Mouse (Mus musculus) stomach, postnatal 0 days (tissue): Measurements from ENCODE around the gene Picalm. TPM values are rescaled to one million over a fixed set of nuclear protein-coding genes. Genes with fewer than 3 reads are reported as not detected.

ENCODE experiments used
- ATAC-seq: fragments of 200-750 bp; cut with Nextera tagmentation; 2 replicates; pipeline ENCODE4 v1.8.0; 2017; ENCODE audit not compliant: low FRiP score, low TSS enrichment
- DNase-seq: peaks from one replicate; pipeline ENCODE4 v3.0.0-alpha.2; 2016; ENCODE audit warnings: low spot score
- H3K27ac ChIP-seq: fragments of 300-500 bp; sonication (generic); replicated peaks from 2 replicates; pipeline ENCODE4 v1.5.1; 2014; ENCODE audit warnings: mild to moderate bottlenecking, control low read depth
- H3K27me3 ChIP-seq: fragments of 300-500 bp; sonication (generic); 2 replicates; pipeline ENCODE4 v1.6.1; 2014; ENCODE audit warnings: low read length; ENCODE audit not compliant: control insufficient read depth, insufficient read depth
- H3K36me3 ChIP-seq: fragments of 300-500 bp; sonication (generic); 2 replicates; pipeline ENCODE4 v1.6.1; 2014; ENCODE audit warnings: low read length, mixed read lengths; ENCODE audit not compliant: control insufficient read depth, insufficient read depth
- H3K4me1 ChIP-seq: fragments of 300-500 bp; sonication (generic); replicated peaks from 2 replicates; pipeline ENCODE4 v1.6.1; 2014; ENCODE audit warnings: antibody characterized with exemption; ENCODE audit not compliant: control insufficient read depth, insufficient read depth
- H3K4me2 ChIP-seq: fragments of 300-500 bp; sonication (generic); replicated peaks from 2 replicates; pipeline ENCODE4 v1.6.1; 2014; ENCODE audit warnings: low read depth, mild to moderate bottlenecking, control low read depth, moderate library complexity
- H3K4me3 ChIP-seq: fragments of 300-500 bp; sonication (generic); 2 replicates; pipeline ENCODE4 v1.5.1; 2014; ENCODE audit warnings: low read depth, low read length, control low read depth
- H3K9ac ChIP-seq: fragments of 300-500 bp; sonication (generic); 2 replicates; pipeline ENCODE4 v1.6.1; 2014; ENCODE audit warnings: mild to moderate bottlenecking, low read length, control low read depth, mixed read lengths
- H3K9me3 ChIP-seq: fragments of 300-500 bp; sonication (generic); 2 replicates; pipeline ENCODE4 v1.6.1; 2016; ENCODE audit warnings: low read length; ENCODE audit not compliant: control insufficient read depth
- CTCF ChIP-seq: IDR thresholded peaks from 2 replicates; pipeline ENCODE4 v1.5.1; 2016; ENCODE audit warnings: antibody characterized with exemption, low read depth, mild to moderate bottlenecking, moderate library complexity
- EP300 ChIP-seq: optimal IDR thresholded peaks from 2 replicates; pipeline ENCODE3; 2016; ENCODE audit warnings: antibody characterized with exemption
- WGBS: fragments of 180-500 bp; shearing (Covaris S2); extraction: QIAGEN DNeasy Blood & Tissue Kit; methylation state at CpG from one replicate; pipeline ENCODE4 v1.1.7; 2014; 5-methylcytosine and 5-hydroxymethylcytosine counted together
- polyA plus RNA-seq: library from polyadenylated mRNA; unstranded; fragments of >200 nt; fragmentation: Nextera tagmentation; extraction: Ambion mirVana; gene quantifications from 2 replicates; pipeline ENCODE4 v1.2.1, GENCODE M21; 2015

Gene Picalm
- polyA plus RNA-seq, 1 experiment from 2014 or later: 25.1 TPM

DNA sequence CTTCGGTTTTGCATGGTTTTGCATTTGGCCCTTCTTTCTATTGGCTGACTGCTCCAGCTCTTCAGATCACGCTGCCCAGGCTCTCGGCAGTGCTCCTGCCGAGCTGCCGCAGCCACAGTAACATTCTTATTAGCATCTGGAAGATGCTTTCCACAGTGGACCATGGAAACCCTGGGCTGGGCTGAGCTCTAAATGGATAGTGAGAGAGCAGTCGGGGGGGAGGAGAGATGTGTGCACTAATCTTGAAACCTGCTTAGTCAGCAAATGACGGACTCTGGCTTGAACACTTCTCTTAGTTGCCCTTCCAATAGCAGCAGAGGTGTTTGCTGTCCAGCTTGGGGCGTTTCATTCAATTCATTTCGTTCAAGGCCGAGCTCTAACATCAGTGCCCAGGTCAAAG is 30.8 kb upstream of the Picalm start:
- Histone ChIP-seq H3K4me2 (0 out of 2 replicates have a peak overlapping the region, but pooled peaks have one; percentile 8), H3K4me3 (no peak overlapping the region), H3K27me3 (no peaks in the 10 kb centered on the region), H3K9me3 (no peaks in the 10 kb centered on the region), H3K4me1 (no peaks in the 10 kb centered on the region), H3K9ac (no peak overlapping the region), H3K36me3 (no peaks in the 10 kb centered on the region), H3K27ac (no peak overlapping the region)
- DNase-seq (no peak), ATAC-seq (no peak)
- TF ChIP-seq CTCF (no peak), EP300 (no peak)
- 58% methylated on average over 10 of the region's 10 CpGs for WGBS

DNA sequence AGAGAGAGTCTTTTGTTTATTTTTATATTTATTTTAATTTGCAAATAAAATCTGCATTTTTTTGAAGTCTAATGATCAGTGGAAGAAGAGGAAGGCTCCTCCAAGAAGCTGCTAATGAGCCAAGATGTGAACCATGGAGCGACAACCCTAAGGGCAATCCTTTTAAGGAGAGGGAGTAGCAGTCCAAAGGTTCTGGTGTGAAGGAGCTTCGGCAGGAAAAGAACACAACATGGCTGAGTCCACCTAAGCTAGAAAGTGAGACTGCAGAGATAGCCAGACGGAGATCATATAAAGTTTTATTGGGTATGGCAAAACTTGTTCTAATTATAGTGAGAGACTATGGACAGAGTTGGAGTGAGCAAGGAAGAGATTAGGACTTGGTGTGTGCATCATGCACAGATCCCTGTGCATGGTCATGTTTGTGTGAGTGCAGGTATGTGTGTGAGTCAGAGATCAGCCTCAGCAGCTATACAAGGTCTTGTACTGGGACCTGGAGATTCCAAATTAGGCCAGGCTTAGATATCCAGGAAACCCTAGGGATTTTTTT is 29.3 kb upstream of the Picalm start:
- TF ChIP-seq EP300 (no peak), CTCF (no peak)
- DNase-seq: no peak

DNA sequence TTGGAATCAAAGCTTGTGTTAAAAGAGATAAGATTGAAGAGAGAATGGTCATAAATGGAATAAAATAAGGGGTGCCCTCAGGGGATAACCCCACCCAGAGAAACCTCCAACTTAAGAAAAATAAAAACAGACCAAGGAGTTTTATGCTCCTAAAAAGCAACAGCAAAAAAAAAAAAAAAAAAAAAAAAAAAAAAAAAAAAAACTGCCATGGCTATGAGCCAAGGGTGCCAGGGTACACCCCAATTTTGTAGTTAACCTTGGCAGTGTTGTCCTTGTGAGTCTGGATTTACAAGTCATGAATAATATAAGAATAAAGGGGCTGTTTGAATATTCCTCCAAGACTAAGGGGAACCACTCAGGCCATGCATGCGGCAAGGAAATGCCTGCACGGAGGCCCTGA is 13.9 kb upstream of the Picalm start:
- WGBS: 93% methylated on average over 2 of the region's 2 CpGs
- TF ChIP-seq CTCF (no peak), EP300 (no peak)
- Histone ChIP-seq H3K4me3 (no peak overlapping the region), H3K9ac (no peak overlapping the region), H3K4me2 (no peak overlapping the region), H3K27me3 (no peaks in the 10 kb centered on the region), H3K27ac (no peak overlapping the region), H3K4me1 (no peaks in the 10 kb centered on the region), H3K9me3 (no peaks in the 10 kb centered on the region), H3K36me3 (no peaks in the 10 kb centered on the region)
- ATAC-seq (no peak), DNase-seq (no peak)

More for the DNA sequence above, 29.3 kb upstream of the Picalm start:
- 81% methylated on average over 3 of the region's 3 CpGs for WGBS
- H3K27ac ChIP-seq: no peak overlapping the region
- H3K9me3 ChIP-seq: no peaks in the 10 kb centered on the region
- no peak for ATAC-seq
- H3K4me2 ChIP-seq: no peak overlapping the region
- no peak overlapping the region for H3K9ac ChIP-seq
- H3K4me3 ChIP-seq: no peak overlapping the region
- no peaks in the 10 kb centered on the region for H3K27me3 ChIP-seq
- no peaks in the 10 kb centered on the region for H3K36me3 ChIP-seq
- H3K4me1 ChIP-seq: no peaks in the 10 kb centered on the region

DNA sequence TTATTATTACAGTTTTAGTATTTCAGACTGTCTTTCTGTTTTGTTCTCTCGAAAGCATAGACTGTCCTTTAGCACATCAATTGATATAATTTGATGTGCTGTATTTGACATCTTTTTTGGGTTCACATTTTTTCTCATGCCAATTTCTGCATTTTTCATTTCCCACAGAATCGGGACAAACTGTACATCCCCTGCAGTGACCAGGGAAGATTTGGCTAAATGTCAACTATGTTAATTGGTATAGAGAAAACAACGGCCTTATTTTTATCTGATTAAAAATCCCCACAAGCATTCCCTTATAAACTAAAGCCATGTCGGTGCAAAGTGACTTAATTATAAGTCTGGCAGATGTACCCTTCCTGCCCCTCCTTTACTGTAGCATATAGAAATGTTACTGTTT is 9.9 kb upstream of the Picalm start:
- no peaks in the 10 kb centered on the region for H3K9me3 ChIP-seq
- TF ChIP-seq CTCF (no peak), EP300 (no peak)
- H3K36me3 ChIP-seq: no peaks in the 10 kb centered on the region
- no peaks in the 10 kb centered on the region for H3K27me3 ChIP-seq
- H3K9ac ChIP-seq: no peak overlapping the region
- WGBS: 69% methylated on average over 4 of the region's 4 CpGs
- no peak overlapping the region for H3K4me2 ChIP-seq
- no peak for ATAC-seq
- no peak for DNase-seq
- no peaks in the 10 kb centered on the region for H3K4me1 ChIP-seq
- no peak overlapping the region for H3K4me3 ChIP-seq
- no peak overlapping the region for H3K27ac ChIP-seq

DNA sequence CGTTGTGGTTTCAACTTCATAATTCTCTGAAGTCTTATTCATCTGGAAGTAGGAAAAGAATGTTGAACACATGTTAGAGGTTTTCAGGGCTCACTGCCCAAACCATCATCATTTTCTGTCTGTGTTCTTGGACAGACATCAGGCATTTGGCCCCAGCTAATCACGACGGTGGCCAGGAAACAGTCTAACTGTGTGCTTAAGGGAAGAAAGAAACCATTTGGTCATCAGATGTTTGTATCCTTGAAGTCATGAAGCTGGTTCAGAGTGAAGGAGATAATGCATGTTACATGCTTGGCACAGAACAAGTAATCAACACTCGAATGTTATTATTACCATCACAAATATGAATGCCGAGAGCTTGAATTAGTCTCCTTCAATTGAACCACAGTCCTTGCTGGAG is 5.0 kb upstream of the Picalm start:
- Histone ChIP-seq H3K4me1 (no peaks in the 10 kb centered on the region), H3K9me3 (no peaks in the 10 kb centered on the region), H3K9ac (no peak overlapping the region), H3K4me3 (no peak overlapping the region), H3K36me3 (no peaks in the 10 kb centered on the region), H3K27ac (no peak overlapping the region; the same call in 1 of the 2 replicates), H3K27me3 (no peaks in the 10 kb centered on the region), H3K4me2 (no peak overlapping the region)
- DNase-seq (no peak), ATAC-seq (no peak)
- 48% methylated on average over 5 of the region's 5 CpGs for WGBS
- peak; percentile 22 for TF ChIP-seq EP300
- TF ChIP-seq CTCF: no peak

DNA sequence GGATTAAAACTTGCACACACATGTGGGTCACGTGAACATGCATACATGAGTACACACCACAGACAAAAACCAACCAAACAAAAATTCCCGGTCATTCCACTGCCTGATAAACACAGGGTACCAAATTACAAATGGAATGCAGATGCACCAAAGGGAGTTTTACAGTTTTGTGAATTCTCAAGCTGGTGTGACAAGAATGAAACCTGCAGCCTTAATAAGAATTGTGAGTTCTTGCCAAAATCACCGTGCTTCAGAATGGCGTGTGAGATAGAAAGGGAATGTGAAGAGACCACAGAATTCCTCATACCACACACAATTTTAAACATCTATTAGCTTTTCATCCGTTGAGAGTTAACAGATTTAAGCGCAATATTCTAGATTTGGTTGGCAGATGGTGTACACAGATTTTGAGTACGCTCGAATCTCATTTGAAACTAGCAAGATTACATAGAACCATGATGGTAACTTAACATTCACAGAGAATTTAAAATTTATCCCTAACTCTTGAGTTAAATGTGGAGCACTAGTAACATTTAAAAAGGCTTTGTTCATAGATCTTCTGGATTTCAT is 1.3 kb upstream of the Picalm start:
- H3K4me1 ChIP-seq: no peaks in the 10 kb centered on the region
- no peaks in the 10 kb centered on the region for H3K36me3 ChIP-seq
- H3K4me3 ChIP-seq: peak overlapping the region; percentile 99
- WGBS: 46% methylated on average over 8 of the region's 8 CpGs
- H3K27ac ChIP-seq: peak overlapping the region; percentile 99
- no peak for TF ChIP-seq EP300
- H3K9ac ChIP-seq: no peak overlapping the region; the same call in 1 of the 2 replicates
- no peaks in the 10 kb centered on the region for H3K27me3 ChIP-seq
- DNase-seq (no peak), ATAC-seq (no peak)
- peak overlapping the region; percentile 66 for H3K4me2 ChIP-seq
- H3K9me3 ChIP-seq: no peaks in the 10 kb centered on the region
